Mouse (Mus musculus): ENCODE measurements around the gene Ass1. TPM values are rescaled to one million over a fixed set of nuclear protein-coding genes. Genes with fewer than 3 reads are reported as not detected.

Ass1 gene
- polyA plus RNA-seq, 1 experiment from 2014 or later: 9.6 TPM

- H3K4me2 ChIP-seq: no peak overlapping the region
Measured at GRCm38 (mm10) chr2:31453011-31453410, 17.0 kb upstream of the Ass1 start.

GRCm38 (mm10) chr2:31453559-31454177 is 16.3 kb upstream of the Ass1 start:
- ATAC-seq (ENCODE audit: low FRiP score) (no peak), DNase-seq (ENCODE audit: low spot score, missing footprints) (peak; percentile 84)
- no peaks in the 10 kb centered on the region for H3K9me3 ChIP-seq (ENCODE audit: control insufficient read depth, low read length)
- H3K4me1 ChIP-seq (ENCODE audit: control insufficient read depth, insufficient read depth, low read length): peaks cover 6% of the 10 kb centered on the region; the same call in 1 of the 2 replicates
- no peak overlapping the region for H3K9ac ChIP-seq (ENCODE audit: low read length)
- H3K4me3 ChIP-seq (ENCODE audit: low read depth, low read length): no peak overlapping the region
- H3K36me3 ChIP-seq (ENCODE audit: control insufficient read depth, insufficient read depth, low read length): no peaks in the 10 kb centered on the region
- H3K27me3 ChIP-seq (ENCODE audit: control insufficient read depth, insufficient read depth, low read length): peaks cover 6% of the 10 kb centered on the region; the same call in 1 of the 2 replicates
- WGBS: 34% methylated on average over 11 of the region's 11 CpGs
- H3K27ac ChIP-seq (ENCODE audit: low read depth, low read length): no peak overlapping the region
- no peak overlapping the region for H3K4me2 ChIP-seq

More at GRCm38 (mm10) chr2:31453011-31453410, 17.0 kb upstream of the Ass1 start:
- no peak overlapping the region for H3K9ac ChIP-seq (ENCODE audit: low read length)
- DNase-seq (ENCODE audit: low spot score, missing footprints) (peak; percentile 14), ATAC-seq (ENCODE audit: low FRiP score) (no peak)
- WGBS: 81% methylated on average over 13 of the region's 13 CpGs
- H3K4me1 ChIP-seq (ENCODE audit: control insufficient read depth, insufficient read depth, low read length): peaks cover 6% of the 10 kb centered on the region; the same call in 1 of the 2 replicates
- H3K4me3 ChIP-seq (ENCODE audit: low read depth, low read length): no peak overlapping the region
- no peaks in the 10 kb centered on the region for H3K36me3 ChIP-seq (ENCODE audit: control insufficient read depth, insufficient read depth, low read length)
- H3K9me3 ChIP-seq (ENCODE audit: control insufficient read depth, low read length): no peaks in the 10 kb centered on the region
- no peak overlapping the region for H3K27ac ChIP-seq (ENCODE audit: low read depth, low read length)
- H3K27me3 ChIP-seq (ENCODE audit: control insufficient read depth, insufficient read depth, low read length): no peaks in the 10 kb centered on the region; the same call in 1 of the 2 replicates

GRCm38 (mm10) chr2:31454280-31454679 is 15.7 kb upstream of the Ass1 start:
- ATAC-seq (ENCODE audit: low FRiP score) (no peak), DNase-seq (ENCODE audit: low spot score, missing footprints) (peak; percentile 59)
- peaks cover 4% of the 10 kb centered on the region; the same call in 1 of the 2 replicates for H3K4me1 ChIP-seq (ENCODE audit: control insufficient read depth, insufficient read depth, low read length)
- no peaks in the 10 kb centered on the region for H3K9me3 ChIP-seq (ENCODE audit: control insufficient read depth, low read length)
- no peaks in the 10 kb centered on the region for H3K36me3 ChIP-seq (ENCODE audit: control insufficient read depth, insufficient read depth, low read length)
- H3K27ac ChIP-seq (ENCODE audit: low read depth, low read length): no peak overlapping the region
- no peak overlapping the region for H3K4me2 ChIP-seq
- H3K4me3 ChIP-seq (ENCODE audit: low read depth, low read length): no peak overlapping the region
- H3K27me3 ChIP-seq (ENCODE audit: control insufficient read depth, insufficient read depth, low read length): peaks cover 10% of the 10 kb centered on the region
- 81% methylated on average over 8 of the region's 8 CpGs for WGBS
- no peak overlapping the region for H3K9ac ChIP-seq (ENCODE audit: low read length)

- ATAC-seq (ENCODE audit: low FRiP score) (no peak), DNase-seq (ENCODE audit: low spot score, missing footprints) (no peak)
- 92% methylated on average over 7 of the region's 7 CpGs for WGBS
Measured at GRCm38 (mm10) chr2:31455418-31455817, 14.6 kb upstream of the Ass1 start.

GRCm38 (mm10) chr2:31458460-31458859 is 11.5 kb upstream of the Ass1 start:
- H3K9ac ChIP-seq (ENCODE audit: low read length): no peak overlapping the region
- peaks cover 6% of the 10 kb centered on the region; the same call in 1 of the 2 replicates for H3K4me1 ChIP-seq (ENCODE audit: control insufficient read depth, insufficient read depth, low read length)
- no peak overlapping the region for H3K4me3 ChIP-seq (ENCODE audit: low read depth, low read length)
- no peaks in the 10 kb centered on the region for H3K9me3 ChIP-seq (ENCODE audit: control insufficient read depth, low read length)
- peaks cover 28% of the 10 kb centered on the region for H3K27me3 ChIP-seq (ENCODE audit: control insufficient read depth, insufficient read depth, low read length)
- H3K4me2 ChIP-seq: no peak overlapping the region
- no peak overlapping the region for H3K27ac ChIP-seq (ENCODE audit: low read depth, low read length)
- ATAC-seq (ENCODE audit: low FRiP score): no peak
- no peaks in the 10 kb centered on the region for H3K36me3 ChIP-seq (ENCODE audit: control insufficient read depth, insufficient read depth, low read length)
- DNase-seq (ENCODE audit: low spot score, missing footprints): no peak
- 50% methylated on average over 5 of the region's 5 CpGs for WGBS

More at GRCm38 (mm10) chr2:31455418-31455817, 14.6 kb upstream of the Ass1 start:
- Histone ChIP-seq H3K27ac (ENCODE audit: low read depth, low read length) (no peak overlapping the region), H3K4me1 (ENCODE audit: control insufficient read depth, insufficient read depth, low read length) (peaks cover 9% of the 10 kb centered on the region; the same call in 1 of the 2 replicates), H3K9me3 (ENCODE audit: control insufficient read depth, low read length) (no peaks in the 10 kb centered on the region), H3K4me3 (ENCODE audit: low read depth, low read length) (no peak overlapping the region), H3K4me2 (no peak overlapping the region), H3K36me3 (ENCODE audit: control insufficient read depth, insufficient read depth, low read length) (no peaks in the 10 kb centered on the region), H3K27me3 (ENCODE audit: control insufficient read depth, insufficient read depth, low read length) (peaks cover 20% of the 10 kb centered on the region), H3K9ac (ENCODE audit: low read length) (no peak overlapping the region)

GRCm38 (mm10) chr2:31458989-31459936 is 10.7 kb upstream of the Ass1 start:
- no peaks in the 10 kb centered on the region for H3K9me3 ChIP-seq (ENCODE audit: control insufficient read depth, low read length)
- no peak for ATAC-seq (ENCODE audit: low FRiP score)
- H3K27me3 ChIP-seq (ENCODE audit: control insufficient read depth, insufficient read depth, low read length): peaks cover 28% of the 10 kb centered on the region
- WGBS: 43% methylated on average over 16 of the region's 16 CpGs
- H3K4me1 ChIP-seq (ENCODE audit: control insufficient read depth, insufficient read depth, low read length): peaks cover 6% of the 10 kb centered on the region; the same call in 1 of the 2 replicates
- H3K9ac ChIP-seq (ENCODE audit: low read length): no peak overlapping the region
- no peak overlapping the region for H3K4me3 ChIP-seq (ENCODE audit: low read depth, low read length)
- H3K4me2 ChIP-seq: peak overlapping the region; percentile 80; the same call in 1 of the 2 replicates
- H3K27ac ChIP-seq (ENCODE audit: low read depth, low read length): no peak overlapping the region
- no peak for DNase-seq (ENCODE audit: low spot score, missing footprints)
- no peaks in the 10 kb centered on the region for H3K36me3 ChIP-seq (ENCODE audit: control insufficient read depth, insufficient read depth, low read length)

GRCm38 (mm10) chr2:31460025-31460571 is 9.9 kb upstream of the Ass1 start:
- no peak overlapping the region for H3K27ac ChIP-seq (ENCODE audit: low read depth, low read length)
- no peaks in the 10 kb centered on the region for H3K9me3 ChIP-seq (ENCODE audit: control insufficient read depth, low read length)
- H3K27me3 ChIP-seq (ENCODE audit: control insufficient read depth, insufficient read depth, low read length): peaks cover 28% of the 10 kb centered on the region
- H3K4me2 ChIP-seq: peak overlapping the region; percentile 80
- DNase-seq (ENCODE audit: low spot score, missing footprints) (peak; percentile 94), ATAC-seq (ENCODE audit: low FRiP score) (0 out of 2 replicates have a peak, but pooled peaks have one; percentile 59)
- H3K4me1 ChIP-seq (ENCODE audit: control insufficient read depth, insufficient read depth, low read length): peaks cover 6% of the 10 kb centered on the region; the same call in 1 of the 2 replicates
- no peaks in the 10 kb centered on the region for H3K36me3 ChIP-seq (ENCODE audit: control insufficient read depth, insufficient read depth, low read length)
- under 1% methylated on average over 48 of the region's 48 CpGs for WGBS
- H3K9ac ChIP-seq (ENCODE audit: low read length): peak overlapping the region; percentile 54
- H3K4me3 ChIP-seq (ENCODE audit: low read depth, low read length): peak overlapping the region; percentile 33

- ATAC-seq (ENCODE audit: low FRiP score): no peak
Measured at GRCm38 (mm10) chr2:31460920-31461319, 9.1 kb upstream of the Ass1 start.

More at GRCm38 (mm10) chr2:31460920-31461319, 9.1 kb upstream of the Ass1 start:
- no peak overlapping the region for H3K4me3 ChIP-seq (ENCODE audit: low read depth, low read length)
- 80% methylated on average over 7 of the region's 7 CpGs for WGBS
- H3K9me3 ChIP-seq (ENCODE audit: control insufficient read depth, low read length): no peaks in the 10 kb centered on the region
- no peak overlapping the region for H3K4me2 ChIP-seq
- peaks cover 6% of the 10 kb centered on the region; the same call in 1 of the 2 replicates for H3K4me1 ChIP-seq (ENCODE audit: control insufficient read depth, insufficient read depth, low read length)
- H3K36me3 ChIP-seq (ENCODE audit: control insufficient read depth, insufficient read depth, low read length): no peaks in the 10 kb centered on the region
- DNase-seq (ENCODE audit: low spot score, missing footprints): no peak
- no peak overlapping the region for H3K27ac ChIP-seq (ENCODE audit: low read depth, low read length)
- H3K9ac ChIP-seq (ENCODE audit: low read length): no peak overlapping the region
- H3K27me3 ChIP-seq (ENCODE audit: control insufficient read depth, insufficient read depth, low read length): peaks cover 28% of the 10 kb centered on the region
